Mouse (Mus musculus): ENCODE results near the gene Rpusd4. TPM values are rescaled to one million over a fixed set of nuclear protein-coding genes. Genes with fewer than 3 reads are reported as not detected.

Gene Rpusd4
- 44.8 TPM for polyA plus RNA-seq (2017; shearing (Covaris generic))

GRCm38 (mm10) chr9:35267146-35267975 is at the start of gene Rpusd4, which contains the start of gene Fam118b:
Gene Rpusd4, plus strand, starts transcription at chr9:35267865.
Gene Fam118b, minus strand, starts transcription at chr9:35267805.

Other genes starting within 250 kb of the Rpusd4 start
- 44.1 TPM for gene St3gal4, start 148.6 kb upstream of the Rpusd4 start, polyA plus RNA-seq (2017; shearing (Covaris generic))
- 52.2 TPM for gene Dcps, start 91.8 kb upstream of the Rpusd4 start, polyA plus RNA-seq (2017; shearing (Covaris generic))
- gene Srpr, start 67.7 kb upstream of the Rpusd4 start, polyA plus RNA-seq (2017; shearing (Covaris generic)) = 188 TPM
- gene Tirap, start 67.6 kb upstream of the Rpusd4 start, polyA plus RNA-seq (2017; shearing (Covaris generic)) = 5.0 TPM
- 34.4 TPM for gene Foxred1, start 56.8 kb upstream of the Rpusd4 start, polyA plus RNA-seq (2017; shearing (Covaris generic))
- gene Fam118b, start 60 bp upstream of the Rpusd4 start, polyA plus RNA-seq (2017; shearing (Covaris generic)) = 15.3 TPM
- 11.4 TPM for gene Cdon, start 153.3 kb downstream of the Rpusd4 start, polyA plus RNA-seq (2017; shearing (Covaris generic))